Mouse (Mus musculus) cerebellum, postnatal 4 days (tissue): Measurements from ENCODE around the gene Prrc2a.

ENCODE experiments used
- DNase-seq, 2 experiments: peaks; one replicate each; pipeline ENCODE4 v3.0.0; 2022; ENCODE audit warnings: low spot score in 2 of 2, mixed read lengths in 1 of 2

The Prrc2a gene

DNA sequence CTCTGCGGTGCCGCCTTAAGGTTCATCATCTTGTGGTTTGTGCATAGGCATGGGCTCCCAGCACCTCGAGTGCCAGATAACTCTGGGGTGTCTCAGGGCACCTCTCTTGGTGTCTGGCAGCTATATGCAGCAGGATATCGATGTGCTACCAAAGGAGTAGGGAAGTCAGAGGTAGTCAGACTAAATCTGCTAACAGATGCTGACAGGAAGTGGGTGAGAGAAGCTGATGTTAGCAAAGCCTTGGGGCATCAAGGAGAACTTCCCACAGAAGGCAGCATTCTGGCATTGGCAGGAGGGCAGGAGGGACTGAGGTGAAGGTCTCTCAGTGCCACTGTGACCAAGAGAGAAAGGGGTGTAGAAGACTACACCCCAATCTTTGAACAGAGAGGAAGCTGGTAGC lies 25.4 kb upstream of the Prrc2a start:
- no peak for DNase-seq

DNA sequence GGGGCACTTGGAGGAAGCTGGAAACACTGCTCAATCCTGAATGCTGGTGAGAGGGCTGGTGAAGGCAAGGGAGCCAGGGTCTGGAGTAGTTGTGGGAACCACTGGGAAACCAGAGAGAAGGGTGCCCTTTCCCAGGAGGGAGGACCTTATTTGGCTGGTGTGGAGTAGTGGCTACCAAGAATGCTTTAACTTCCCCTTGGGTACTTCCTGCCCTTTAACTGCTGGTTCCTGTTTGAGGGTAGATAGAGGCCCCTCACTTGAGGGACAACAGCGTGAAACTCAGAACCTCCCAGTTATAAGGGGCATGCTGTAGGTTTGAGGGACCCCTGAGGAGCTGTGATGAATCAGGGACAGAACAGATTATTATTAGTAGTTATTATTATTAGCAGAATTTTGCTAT lies 24.5 kb upstream of the Prrc2a start:
- no peak for DNase-seq

DNA sequence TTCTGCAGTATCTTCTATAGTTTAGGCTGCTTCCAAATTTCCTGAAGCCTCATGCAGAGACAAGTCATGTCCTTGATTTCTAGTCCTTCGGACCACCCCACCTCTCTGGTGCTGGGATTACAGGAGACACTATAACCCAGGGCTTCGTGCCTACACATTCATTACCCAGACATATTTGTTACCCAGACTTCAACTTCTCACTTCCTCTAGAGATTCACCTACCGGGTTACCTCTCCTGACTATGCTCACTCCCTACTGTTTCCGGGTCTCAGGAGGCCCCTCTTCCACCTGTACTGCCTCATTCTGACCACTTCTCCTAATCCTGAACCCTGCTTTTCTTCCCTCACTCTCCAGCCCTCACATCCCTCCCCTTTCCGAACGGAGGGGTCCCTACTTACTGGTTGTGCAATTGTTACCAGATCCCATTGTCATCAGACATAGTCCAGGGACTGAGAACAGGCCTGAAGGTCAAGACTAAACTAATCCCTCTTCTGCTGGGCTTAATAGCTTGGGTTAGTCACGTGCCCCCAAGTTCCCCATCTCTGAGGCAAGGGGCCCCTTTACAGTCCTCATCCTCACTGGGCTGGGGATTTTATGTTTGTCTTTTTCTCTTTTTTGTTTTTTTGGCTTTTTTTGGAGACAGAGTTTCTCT lies 23.4 kb upstream of the Prrc2a start, which contains the start of gene Lst1:
Gene Lst1 (minus strand): TSS at position 481 of the 652 bp plus-strand sequence.
- DNase-seq: no peak

DNA sequence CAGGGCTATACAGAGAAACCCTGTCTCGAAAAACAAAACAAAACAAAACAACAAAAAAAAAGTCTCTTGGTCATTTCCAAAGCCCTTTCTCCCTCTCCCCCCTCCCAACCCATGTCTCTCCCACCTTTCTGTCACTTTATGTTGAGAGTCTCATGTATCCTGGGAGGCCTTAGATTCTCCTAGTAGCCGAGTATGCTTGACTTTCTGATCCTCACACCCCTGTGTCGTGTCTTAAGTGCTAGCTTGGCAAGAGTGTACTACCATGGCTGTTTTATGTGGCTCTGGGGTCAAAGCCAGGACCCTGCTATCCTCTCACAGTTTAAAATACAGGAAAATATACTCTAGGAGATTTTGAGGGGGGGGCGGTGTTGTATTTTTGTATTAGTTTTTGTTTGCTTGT lies 22.6 kb upstream of the Prrc2a start:
- DNase-seq: no peak

DNA sequence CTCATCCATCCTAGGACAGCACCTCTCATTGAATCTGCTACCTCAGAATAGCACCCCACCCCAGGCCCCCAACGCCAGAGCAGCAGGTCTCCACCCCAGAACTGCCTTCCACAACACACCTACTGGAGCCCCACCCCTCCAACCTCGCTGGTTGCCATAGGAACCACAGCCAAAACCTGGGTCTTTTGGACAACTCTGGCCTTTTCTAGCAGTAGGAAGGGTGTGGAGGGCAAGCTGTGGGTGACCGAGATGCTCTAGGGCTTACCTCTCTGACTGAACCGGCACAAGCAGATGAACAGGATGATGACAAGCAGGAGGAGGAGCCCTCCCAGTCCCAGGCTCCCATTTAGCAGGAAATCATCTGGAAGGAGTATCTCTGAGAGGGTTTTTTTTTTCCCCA lies 22.0 kb upstream of the Prrc2a start:
- no peak for DNase-seq

DNA sequence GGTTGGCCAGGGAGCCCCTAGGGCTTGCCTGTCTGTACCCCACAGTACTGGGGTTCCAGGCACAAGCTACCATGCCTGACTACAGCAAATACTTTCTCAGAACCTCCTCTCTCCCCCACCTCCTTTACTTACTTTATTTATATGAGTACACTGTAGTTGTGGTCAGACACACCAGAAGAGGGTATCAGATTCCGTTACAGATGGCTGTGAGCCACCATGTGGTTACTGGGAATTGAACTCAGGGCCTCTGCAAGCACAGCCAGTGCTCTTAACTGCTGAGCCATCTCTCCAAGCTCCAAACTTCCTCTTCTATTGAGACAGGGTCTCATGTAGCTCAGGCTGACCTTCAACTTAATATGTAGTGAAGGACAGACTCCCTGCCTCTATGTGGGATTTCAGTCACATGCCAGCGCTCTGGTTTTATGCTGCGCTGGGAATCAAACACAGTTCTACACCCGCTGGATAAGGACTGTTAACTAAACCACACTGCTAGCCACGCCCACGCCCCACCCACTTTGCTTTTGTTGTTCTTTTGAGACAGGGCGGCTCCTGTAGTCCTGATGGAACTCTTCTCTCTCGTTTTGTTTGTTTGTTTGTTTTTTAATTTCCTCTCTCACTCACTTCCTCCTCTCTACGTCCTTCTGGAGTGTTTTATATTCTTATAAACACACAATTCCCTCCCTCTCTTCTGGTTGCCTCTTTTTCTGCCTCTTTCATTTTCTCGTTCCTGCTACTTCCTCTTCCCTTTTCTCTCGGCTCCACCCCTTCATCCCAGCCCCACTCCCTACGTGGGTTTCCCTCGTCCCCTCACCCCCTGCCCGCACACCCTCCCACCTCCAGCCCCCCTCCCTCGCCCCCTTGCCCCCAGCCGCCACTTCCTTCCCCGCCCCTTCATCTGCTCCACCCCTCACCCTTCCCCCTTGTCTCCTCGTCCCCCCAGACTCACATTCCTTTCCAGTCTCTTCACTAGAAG lies 21.2 kb upstream of the Prrc2a start:
- DNase-seq: peak in 1 of 2 experiments; percentile 24

DNA sequence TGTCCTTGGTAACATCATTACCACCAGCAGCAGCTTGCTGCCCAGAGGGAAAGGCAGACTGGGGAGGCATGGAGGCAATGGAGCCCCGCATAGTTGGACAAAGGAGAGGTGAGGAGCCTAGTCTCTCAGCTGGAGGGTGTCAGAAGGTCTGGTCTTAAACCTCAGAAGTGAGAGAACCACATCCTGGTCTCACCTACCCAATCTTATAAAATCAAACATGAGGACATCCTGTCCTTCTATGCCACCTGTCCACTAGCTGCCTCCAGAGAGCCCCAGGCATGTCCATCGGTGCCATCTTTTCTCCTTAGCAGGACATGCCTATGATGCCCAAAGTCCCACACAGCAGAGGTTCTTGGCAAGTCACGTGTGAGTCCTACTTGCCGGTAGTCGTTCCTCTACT lies 15.4 kb upstream of the Prrc2a start:
- DNase-seq: no peak

DNA sequence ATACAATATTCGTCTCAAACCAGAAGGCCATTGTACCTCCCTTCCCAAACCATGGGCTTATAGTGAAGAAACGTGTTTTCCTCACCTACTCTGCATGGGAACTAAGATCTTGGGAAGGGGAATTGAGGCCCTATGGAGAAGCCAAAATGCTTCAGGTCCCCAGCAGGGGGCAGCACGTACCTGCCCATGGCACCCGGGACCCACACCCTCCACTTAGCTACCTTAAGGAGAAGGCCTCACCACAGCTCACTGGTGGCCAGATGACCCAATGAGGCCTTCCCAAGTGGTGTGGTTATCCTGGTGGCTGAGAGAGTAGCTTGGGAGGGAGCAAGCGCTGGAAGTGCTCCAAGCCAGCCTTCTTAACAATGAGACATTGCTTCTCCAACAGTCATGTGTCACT lies 13.8 kb upstream of the Prrc2a start:
- DNase-seq: no peak

DNA sequence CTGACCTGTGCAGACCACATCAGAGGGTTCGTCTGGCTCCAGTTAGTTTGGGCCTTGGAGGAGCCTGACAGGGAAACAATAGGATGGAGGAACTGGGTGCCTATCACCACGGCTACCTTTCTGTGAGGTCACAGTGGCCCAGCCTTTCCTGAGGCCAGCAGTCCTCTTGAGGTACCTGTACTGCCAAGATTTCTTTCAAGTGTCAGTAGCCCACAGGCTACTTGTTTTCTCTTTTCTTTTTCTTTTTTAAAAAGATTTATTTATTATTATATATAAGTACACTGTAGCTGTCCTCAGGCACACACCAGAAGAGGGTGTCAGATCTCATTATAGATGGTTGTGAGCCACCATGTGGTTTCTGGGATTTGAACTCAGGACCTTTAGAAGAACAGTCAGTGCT lies 11.3 kb upstream of the Prrc2a start, which contains the start of gene Aif1:
Gene Aif1 (minus strand): TSS at position 101 of the 400 bp plus-strand sequence.
- no peak for DNase-seq

DNA sequence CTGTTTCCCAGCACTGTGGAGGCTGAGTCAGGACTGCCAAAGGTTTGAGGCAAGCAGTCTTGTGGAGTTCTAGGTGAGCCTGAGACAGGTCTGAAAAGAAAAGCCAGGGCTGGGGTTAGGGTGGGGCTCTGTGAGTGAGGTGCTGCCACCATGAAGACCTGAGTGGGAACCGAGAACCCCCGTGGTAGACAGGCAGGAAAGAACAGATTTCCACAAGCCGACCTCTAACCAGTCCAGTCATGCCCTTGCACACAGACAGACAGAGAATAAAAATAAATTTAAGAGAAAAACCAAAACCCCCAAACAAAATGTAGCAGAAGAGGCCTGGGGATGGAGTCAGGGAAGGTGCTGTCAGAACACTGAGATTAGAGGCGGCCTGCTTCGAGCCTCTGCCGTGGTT lies 10.7 kb upstream of the Prrc2a start:
- DNase-seq: no peak

DNA sequence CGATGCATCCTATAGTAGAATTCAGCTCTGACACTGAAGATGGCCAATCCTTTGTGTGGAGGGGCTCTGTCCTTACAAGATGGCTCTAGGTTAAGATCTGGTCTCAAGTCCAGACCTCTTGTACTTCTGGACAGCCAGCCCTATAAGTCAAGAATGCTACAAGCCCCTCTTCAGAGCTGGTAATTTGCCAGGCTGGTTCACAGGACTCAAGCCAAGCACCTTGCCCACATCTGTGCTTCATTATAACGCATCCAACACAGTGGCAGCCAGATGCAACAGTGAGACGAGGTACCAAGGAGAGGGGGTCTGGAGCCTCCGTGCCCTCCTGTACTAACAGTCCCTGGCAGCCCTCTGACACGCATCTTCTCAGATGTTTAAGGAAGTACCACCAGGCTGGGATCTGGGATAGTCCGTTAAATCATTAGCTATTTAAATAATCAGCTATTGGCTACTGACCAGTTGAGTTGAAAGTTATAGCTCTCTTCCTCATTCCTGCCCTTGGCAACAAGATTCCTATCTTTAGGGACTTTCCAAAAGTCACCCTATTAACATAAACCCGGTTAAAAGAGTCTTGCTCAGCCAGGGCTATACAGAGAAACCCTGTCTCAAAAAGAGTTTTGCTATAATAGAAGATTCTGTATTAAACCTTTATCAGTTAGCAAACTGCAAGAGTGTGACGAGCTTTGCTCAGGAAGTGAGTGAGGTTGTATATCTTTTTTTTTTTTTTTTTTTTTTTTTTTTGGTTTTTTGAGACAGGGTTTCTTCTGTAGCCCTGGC lies 9.7 kb upstream of the Prrc2a start:
- DNase-seq: no peak

DNA sequence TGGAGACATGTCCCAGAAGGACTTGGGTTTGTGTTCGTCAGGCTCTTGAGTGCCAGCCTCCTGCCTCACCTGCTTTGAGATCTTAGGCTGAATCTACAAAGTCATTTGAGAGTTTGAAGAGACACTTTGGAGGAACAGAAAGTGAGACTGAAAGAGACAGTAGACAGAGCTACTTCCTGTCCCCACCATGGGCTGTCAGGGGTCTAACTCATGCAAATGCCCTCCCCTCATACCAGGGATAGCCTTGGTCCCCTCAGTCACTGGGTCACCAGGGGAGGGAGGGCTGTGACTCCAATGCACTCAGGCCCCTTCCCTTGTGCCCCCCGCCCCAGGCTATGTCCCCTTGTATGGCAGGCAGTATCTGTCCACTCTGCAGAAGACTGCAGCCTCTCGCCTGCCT lies 8.6 kb upstream of the Prrc2a start:
- no peak for DNase-seq

DNA sequence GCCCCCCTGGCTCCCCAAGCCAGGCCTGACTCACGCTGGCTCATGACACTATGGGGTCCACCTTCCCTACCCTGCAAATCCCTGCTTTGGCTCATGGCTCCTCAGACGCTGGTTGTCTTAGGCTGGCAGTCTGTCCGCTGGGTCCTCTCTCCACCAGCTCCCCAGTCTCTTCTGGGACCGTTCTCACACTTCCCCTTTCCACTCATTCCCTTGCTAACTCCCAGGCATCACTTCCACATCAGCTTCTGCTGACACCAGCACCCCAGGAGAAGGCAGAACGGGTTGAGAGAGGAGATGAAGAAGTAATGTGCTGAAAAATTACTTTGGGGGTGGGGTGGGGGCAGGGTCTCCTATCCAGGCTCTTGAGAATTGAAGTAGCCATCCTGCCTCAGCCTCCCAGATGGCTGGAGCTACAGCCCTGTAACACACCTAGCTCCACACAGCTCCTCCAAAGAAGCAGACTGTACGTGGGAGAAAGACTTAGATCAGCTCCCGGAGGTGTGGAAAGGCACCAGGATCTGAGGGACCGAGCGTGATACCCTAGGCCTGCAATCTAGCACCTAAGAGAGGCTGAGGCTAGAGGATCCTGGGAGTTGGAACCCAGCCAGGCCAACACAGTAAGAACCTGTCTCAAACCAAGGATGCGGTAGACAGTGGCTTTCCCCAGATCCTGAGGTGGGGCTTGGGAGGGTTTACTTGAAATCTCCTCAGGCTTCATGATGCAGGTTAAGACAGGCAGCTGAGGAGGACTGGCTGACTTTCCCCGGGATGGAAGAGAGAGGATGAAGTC lies 7.9 kb upstream of the Prrc2a start:
- no peak for DNase-seq

DNA sequence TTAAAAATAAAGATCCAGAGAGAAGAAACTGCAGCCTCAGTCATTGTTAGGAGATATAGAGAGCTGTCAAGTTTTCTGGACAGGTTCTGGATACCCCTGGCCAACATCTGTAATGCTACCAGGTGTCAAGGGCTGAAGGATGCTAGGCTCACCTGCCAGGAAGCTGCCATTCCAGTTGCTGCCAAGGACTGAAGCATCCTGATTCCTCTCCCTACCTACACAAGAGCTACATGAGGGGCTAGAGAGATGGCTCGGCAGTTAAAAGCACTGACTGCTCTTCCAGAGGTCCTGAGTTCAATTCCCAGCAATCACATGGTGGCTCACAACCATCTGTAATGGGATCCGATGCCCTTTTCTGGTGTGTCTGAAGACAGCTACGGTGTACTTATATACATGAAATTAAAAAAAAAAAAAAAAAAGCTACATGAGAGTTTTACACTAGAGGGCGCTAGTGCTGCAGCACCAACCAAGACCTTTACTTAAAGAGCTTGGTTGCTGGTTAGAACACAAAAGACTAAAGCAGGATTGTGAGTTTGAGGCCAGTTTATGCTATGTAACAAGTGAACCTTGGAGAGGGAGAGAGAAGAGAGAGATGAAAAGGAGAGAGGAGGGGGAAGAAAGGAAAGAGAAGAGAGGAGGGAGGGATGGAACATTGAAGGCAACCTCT lies 4.0 kb upstream of the Prrc2a start:
- no peak for DNase-seq

DNA sequence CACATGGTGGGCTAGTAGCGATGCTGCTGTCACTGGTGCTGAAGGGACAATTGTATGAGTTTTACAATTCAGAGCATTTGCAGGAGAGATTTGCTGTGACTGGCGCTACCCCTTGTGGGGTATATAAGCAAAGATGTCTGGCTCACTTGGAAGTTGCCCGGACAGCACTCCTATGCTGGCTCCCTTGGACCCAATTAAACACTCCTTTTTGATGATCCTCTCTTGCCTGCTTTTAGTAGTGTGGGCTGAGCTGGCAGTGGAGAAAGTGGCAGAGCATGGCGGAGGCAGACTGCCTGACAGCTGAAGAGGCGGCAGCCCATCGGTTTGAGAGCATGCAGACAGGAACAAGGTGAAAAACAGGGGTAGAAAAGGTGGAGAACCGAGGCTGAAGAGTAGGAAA lies 3.1 kb upstream of the Prrc2a start:
- DNase-seq: no peak

DNA sequence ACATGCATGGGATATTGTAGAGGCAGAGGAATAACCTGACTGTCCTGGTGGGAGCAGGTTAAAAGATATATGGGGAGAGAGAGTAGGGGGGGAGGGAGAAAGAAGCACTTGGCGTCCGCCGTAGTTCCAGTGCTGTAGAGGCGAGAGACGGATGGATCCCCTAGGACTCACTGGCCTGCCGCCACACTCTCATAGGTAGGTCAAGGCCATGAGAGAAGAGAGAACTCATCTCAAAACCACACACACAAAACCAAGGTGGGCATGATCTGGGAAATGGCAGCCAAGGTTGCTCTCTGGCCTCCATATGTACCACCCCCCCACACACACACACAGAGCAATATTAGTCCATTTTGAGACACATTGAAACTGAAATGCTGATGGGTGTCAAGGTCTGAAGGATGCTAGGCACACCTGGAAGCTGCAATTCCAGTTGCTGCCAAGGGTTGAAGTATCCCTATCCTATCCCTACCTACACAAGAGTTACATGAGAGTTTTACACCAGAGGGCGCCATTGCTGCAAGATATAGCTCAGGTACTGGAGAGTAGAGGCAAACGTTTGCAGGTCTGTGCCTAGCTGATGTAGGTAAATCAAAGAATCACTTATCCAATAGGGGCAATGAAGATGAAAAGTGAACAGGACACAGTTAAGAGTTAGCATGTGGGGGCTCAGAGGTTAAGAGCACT lies 1.8 kb upstream of the Prrc2a start:
- DNase-seq: peak in 1 of 2 experiments; percentile 63

DNA sequence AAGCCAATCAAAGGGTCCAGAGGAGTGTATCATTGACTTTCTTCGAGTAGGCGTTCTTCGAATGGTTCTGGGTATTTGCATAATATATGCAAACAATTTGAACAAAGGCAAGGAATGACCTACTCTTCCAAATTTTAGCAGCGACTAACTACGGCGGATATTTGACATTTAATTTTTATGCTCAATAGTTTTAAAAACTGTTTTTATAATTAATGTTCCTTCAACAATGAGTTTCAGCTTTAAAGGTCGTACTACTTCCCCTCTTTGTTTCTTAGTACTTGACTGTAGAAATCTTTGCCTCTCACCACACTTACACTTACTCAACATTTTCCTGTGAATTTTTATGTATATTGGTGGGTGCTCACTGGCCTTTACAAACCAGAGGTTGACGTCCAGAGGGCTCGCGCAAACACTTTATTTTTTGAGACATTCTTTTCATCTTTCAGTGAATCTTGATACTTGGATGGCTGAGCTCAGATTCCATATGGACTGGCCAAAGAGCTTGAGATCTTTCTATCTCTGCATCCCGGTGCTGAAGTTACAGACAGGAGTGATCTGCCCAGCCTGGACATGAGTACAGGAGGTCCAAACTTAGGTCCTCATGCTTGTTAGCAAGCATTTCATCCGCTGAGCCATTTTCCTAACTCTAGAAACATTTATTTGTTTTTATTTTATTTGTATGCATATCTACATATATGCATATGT lies 906 bp upstream of the Prrc2a start:
- no peak for DNase-seq

DNA sequence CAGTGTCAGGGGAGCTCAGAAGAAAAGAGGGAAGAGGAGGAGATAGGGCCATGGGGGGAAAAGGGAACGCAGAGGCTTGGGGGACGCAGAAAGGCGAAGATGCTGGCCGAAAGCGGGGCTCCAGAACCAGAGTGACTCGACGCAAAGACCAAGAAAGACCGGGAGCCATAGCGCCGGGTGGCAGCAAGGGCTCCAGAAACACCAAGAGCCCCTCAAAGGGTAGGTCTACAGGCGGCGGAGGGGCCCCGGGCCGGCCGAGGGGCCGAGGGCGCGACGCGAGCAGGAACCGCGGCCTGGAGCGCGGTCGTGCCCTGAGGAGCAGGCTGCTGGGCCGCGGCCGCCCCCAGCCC lies 504 bp downstream of the Prrc2a start:
- DNase-seq: peak in 1 of 2 experiments; percentile 38

DNA sequence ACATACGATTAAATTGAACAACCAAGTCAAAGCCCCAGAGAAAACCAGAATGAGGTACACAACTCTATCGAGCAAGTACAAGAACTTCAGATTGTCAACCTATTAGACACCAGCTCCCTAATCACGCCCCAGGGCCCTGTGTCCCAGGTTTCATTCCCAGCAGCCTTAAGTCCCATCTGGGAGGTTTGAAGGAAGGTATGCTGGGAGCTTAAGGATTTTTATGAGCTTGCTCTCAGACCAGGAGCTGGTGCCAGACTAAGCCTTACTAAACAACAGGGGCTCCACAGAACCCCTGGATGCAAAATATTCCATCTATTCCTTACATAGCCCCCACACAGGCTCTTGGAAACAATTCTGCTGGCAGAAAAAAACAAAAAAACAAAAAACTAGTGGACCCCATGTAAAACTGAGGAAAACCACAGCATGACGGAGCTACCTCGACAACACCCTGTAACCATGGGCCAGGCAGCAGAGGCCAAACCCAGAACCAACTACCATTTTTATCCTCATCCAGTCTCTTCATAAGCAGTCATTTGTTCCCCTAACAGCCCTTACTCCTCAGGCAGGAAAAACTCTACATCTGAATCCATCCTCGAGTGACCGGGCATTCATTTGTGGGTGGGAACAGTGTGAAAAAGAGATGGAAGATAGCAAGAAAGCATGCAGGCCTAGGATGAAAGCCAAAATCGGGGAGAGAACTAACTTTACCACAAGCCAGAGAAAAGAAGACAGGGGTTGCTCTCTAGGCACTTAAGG lies 1.2 kb downstream of the Prrc2a start:
- DNase-seq: no peak
